ENCODE assay signal across 8 mouse cellular contexts in genomic region chrX:12252680-12253021, GRCm38 (mm10).
DNase-seq lines count a peak whose midpoint lies in the region; ATAC-seq lines count a peak whose summit lies in the region.

No protein-coding gene starts in this region.

- no peak for DNase-seq in frontal cortex, postnatal 10 days (ENCODE audit: low spot score in 2 of 2)
- DNase-seq in spleen, adult 12 weeks (ENCODE audit: low spot score) = peak; percentile 8
- no peak for DNase-seq in spleen, postnatal 10 days (ENCODE audit: low spot score in 2 of 2)
- no peak for DNase-seq in left cerebral cortex, postnatal 25 days (ENCODE audit: low spot score in 2 of 2)
- no peak for DNase-seq in kidney, postnatal 25 days

- ATAC-seq in frontal cortex, adult (ENCODE audit: low TSS enrichment) = peak; percentile 66
- ATAC-seq in limb, embryonic 12.5 days (ENCODE audit: insufficient number of reproducible peaks, insufficient read depth, low FRiP score, low TSS enrichment, low read depth) = no peak
- ATAC-seq in stomach, embryonic 14.5 days (ENCODE audit: insufficient number of reproducible peaks, insufficient read depth, low FRiP score, low read depth) = peak; percentile 28; the same call in 1 of the 2 replicates

- H3K27ac ChIP-seq in limb, embryonic 12.5 days = no peak overlapping the region
- H3K27ac ChIP-seq in stomach, embryonic 14.5 days (ENCODE audit: low read length) = no peak overlapping the region

- 13% methylated on average over 16 of the region's 16 CpGs for WGBS in limb, embryonic 12.5 days
- 11% methylated on average over 16 of the region's 16 CpGs for WGBS in stomach, embryonic 14.5 days

- intact Hi-C loops in left cerebral cortex, postnatal 25 days (cut with DNase I) = loop anchor here (2.0 to 5.0 kb wide), 2 partner anchors 94 to 160 kb away; no protein-coding TSS in a partner anchor

- H3K4me3 ChIP-seq in limb, embryonic 12.5 days (replicated peaks) = peak overlapping the region; percentile 29
- peak overlapping the region; percentile 26 for H3K4me3 ChIP-seq in stomach, embryonic 14.5 days (ENCODE audit: low read depth, low read length)

- no peaks in the 10 kb centered on the region for H3K36me3 ChIP-seq in limb, embryonic 12.5 days
- H3K36me3 ChIP-seq in stomach, embryonic 14.5 days (ENCODE audit: control insufficient read depth, insufficient read depth, low read length) = no peaks in the 10 kb centered on the region

- H3K27me3 ChIP-seq in limb, embryonic 12.5 days = peaks cover 35% of the 10 kb centered on the region
- H3K27me3 ChIP-seq in stomach, embryonic 14.5 days (ENCODE audit: control insufficient read depth, insufficient read depth, low read length) = no peaks in the 10 kb centered on the region

- H3K4me2 ChIP-seq in limb, embryonic 12.5 days = peak overlapping the region; percentile 58
- peak overlapping the region; percentile 41 for H3K4me2 ChIP-seq in stomach, embryonic 14.5 days (replicated peaks; ENCODE audit: low read depth, low read length)

- H3K9ac ChIP-seq in limb, embryonic 12.5 days (replicated peaks) = no peak overlapping the region
- no peak overlapping the region for H3K9ac ChIP-seq in stomach, embryonic 14.5 days (replicated peaks; ENCODE audit: low read depth, low read length)

- no peaks in the 10 kb centered on the region for H3K9me3 ChIP-seq in limb, embryonic 12.5 days
- H3K9me3 ChIP-seq in stomach, embryonic 14.5 days (ENCODE audit: control insufficient read depth, low read depth, low read length) = no peaks in the 10 kb centered on the region

- H3K4me1 ChIP-seq in limb, embryonic 12.5 days (replicated peaks) = no peaks in the 10 kb centered on the region
- H3K4me1 ChIP-seq in stomach, embryonic 14.5 days (ENCODE audit: control insufficient read depth, insufficient read depth, low read length) = no peaks in the 10 kb centered on the region
